Mouse (Mus musculus) mouse embryonic stem cell (cell line): ENCODE measurements around the gene Slc25a5.

Experiments used
- in situ Hi-C, 2 experiments: fragments of 300-500 bp; cut with MboI; formaldehyde crosslinking; loops; 1 replicate in 1 of 2; 3 replicates in 1 of 2; pipeline ENCODE4 v1.14.3; 2019 to 2020; ENCODE audit warnings: low sequenced_read_pairs in 2 of 2, low pct_unique_long_range_greater_than_20kb in 1 of 2, mixed read lengths in 1 of 2; ENCODE audit not compliant: unreplicated experiment in 1 of 2

Slc25a5 gene

DNA sequence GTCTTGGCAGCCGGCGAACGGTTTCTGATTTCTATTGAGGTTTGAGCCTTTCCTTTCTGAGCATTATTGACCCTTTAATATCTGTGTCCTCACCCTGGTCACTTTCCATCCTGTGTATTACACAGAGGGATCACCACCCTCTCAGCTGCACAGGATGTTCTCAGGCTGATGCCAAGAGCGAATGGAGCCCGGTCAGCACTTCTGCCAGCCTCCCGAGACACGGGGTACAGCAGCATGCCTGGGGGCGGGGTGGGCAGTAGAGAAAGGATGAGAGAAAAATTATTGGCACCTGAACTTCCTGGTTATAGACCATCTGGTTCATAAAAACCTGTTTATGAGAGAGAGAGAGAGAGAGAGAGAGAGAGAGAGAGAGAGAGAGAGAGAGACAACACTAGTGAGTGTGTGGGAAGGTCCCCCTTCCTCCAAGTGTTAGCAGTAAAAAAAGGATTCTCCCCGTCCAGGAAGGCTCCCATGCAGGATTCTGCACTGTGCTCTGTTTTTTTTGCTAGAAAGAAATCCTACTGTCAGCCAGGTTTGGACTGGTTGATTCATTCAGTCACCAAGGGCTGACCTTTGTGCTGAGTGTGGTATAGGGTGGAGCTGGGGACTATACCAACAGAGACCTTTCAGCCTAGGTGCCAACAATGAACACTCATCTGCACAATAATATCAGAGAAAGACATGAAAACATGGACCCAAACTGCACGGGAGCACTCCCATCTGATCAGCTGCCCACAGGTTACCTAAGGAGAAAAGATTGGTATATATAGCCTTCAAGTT, 28.7 kb downstream of the Slc25a5 start:
- in situ Hi-C loops = loop anchor here (5.0 to 10.0 kb wide), 2 partner anchors 67 to 69 kb away; no protein-coding TSS in a partner anchor

DNA sequence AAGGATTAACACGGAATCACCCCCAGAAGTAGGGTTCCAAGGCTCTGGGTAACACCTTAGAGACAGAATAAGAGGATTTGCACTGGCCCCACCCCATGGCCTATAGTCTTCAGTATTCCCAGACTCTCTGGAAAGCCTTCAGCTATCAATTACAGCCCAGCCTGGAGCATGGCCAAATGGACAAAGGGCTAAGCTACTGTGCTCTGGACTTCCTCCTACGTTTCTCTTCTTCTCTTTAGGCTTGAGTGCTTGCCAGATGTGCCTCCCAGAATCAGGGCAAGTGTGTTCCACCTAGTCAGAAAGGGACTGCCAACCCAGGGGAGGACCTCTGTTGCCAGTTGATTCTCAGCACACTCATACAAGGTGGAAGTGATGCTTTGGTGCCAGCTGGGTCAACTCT, 29.6 kb downstream of the Slc25a5 start:
- in situ Hi-C loops = loop anchor here in 1 of 2 experiments (10.0 kb wide), 1 partner anchor 70 kb away; no protein-coding TSS in a partner anchor

DNA sequence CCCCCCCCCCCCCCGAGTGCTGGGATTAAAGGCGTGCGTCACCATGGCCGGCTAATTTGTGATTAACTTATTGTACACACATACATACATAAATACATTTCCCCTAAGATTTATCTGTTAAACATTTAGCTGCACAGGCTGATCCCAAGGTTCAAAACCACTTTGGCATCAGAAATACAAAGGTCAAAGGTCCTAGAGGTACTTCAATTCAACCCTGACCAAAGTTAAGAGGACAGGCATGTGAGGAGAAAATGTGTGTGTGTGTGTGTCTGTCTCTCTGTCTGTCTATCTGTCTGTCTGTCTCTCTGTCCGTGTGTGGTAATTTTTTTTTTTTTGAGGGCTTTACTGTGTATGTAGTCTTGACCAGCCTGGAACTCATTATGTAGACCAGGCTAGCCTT, 31.4 kb downstream of the Slc25a5 start:
- in situ Hi-C loops = loop anchor here in 1 of 2 experiments (10.0 kb wide), 1 partner anchor 72 kb away; no protein-coding TSS in a partner anchor

DNA sequence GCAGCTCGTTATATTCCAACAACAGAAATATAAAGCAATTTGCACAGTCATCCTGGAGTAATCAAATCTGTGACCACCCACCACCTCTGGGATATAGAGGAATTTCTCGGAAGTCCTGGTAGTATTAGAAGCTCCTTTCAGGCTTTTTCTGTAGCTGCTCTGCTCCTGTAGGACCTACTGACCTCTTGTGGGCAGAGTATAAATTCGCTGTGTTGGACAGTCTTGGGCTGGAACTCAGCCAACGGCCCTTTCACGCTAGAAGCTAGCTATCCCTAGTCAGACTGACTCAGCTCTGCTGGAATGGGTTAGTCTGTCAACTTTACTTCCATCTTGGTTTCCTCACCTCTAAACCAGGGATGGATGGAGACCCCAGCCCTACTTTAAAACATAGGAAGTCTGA, 34.8 kb downstream of the Slc25a5 start:
- in situ Hi-C loops = loop anchor here in 1 of 2 experiments (5.0 kb wide), 1 partner anchor 52 kb away; no protein-coding TSS in a partner anchor

DNA sequence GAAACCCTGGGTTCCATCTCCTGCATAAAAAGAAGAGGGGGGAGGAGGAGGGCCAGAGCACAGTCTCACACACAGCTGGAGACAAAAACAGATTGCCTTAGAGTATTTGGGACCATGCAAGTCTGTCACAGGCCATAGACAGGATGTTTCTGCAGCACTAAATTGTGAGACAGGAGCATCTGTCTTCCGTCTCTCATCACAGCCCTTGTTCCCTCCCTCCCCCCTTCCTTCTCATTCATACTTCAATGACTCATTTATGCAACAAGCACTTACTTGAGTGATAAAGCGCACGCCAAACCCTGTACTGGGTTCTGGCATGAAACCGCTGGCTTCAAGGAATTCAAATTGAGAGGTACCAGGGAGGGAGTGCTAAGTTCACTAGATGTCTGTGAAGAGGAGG, 36.2 kb downstream of the Slc25a5 start:
- in situ Hi-C loops = loop anchor here in 1 of 2 experiments (5.0 kb wide), 1 partner anchor 51 kb away; no protein-coding TSS in a partner anchor

DNA sequence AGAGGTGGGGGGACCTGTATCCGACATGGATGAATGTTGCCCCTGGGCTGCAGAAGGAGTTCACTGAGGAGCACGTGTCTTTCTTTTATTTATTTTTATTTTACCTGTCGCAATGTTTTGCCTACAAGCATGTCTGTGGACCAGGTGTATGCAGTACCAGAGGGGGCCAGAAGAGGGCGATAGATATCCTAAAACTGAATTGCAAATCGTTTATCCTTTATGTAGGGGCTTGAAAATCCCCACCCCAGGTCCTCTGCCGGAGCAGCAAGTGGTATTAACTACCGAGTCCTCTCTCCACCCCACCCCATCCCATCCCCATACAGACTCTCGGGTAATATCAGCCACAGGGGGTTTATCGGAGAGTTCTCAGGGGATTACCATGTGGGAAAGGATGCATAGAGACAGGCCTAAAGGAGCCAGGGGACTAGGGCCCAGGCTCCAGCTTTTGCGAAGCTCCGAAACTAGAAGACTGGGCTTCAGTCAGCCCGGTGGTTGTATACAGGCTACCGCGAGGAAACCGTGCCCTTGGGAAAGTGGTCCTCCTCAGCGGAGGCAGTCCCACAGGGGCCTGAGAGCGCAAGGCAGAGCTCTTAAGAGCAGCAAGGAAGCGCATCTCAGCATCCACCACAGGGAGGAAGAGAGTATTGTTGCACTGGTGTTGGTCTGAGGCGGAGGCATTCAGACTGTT, 38.1 kb downstream of the Slc25a5 start:
- in situ Hi-C loops = loop anchor here in 1 of 2 experiments (5.0 kb wide), 1 partner anchor 49 kb away; no protein-coding TSS in a partner anchor

DNA sequence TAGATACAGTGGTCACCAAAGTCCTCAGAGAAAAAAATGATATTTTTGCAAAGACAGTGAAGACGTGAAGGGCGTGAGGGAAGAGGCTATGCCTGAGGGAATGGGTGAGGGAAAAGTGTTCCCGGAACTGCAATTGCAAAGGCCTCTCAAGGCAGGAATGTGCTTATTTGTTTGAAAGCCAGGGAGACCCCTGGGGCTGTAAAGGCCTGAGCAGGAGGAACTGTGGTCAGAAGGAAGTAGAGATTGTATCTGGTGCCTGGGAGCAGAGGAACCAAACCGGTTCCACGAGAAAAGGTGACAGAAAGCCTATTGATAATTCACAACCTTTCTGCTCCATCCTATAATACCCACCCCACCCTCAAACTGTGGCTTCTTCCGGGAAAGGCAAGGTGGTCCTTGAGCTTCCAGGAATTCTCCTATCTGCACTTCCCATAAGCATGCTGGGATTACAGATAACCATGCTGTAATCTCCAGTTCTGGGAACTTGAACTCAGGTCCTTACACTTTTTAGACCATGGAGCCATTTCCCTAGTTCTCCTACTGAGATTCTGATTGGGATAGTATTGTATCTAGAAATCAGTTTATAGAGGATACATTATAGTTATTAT, 41.7 kb downstream of the Slc25a5 start:
- in situ Hi-C loops = no loop called here

DNA sequence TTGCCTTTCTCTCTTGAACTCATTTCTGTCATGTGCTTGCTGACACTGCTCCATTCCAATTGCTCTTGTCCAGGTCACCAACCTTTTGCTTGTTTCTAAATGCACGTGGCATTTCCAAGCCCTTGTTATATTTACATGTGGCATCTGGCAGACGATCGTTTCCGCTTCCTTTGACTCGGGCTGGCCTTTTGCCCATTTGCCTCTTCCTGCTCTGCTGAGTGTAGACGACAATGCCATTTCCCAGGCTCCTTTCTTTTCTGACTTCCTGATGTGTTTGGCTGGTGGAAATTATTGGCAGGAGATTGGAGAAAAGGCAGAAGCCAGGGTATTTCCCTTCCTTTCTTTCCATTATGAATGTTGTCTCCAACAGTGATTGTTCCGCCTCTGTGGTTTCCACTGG, 43.9 kb downstream of the Slc25a5 start:
- in situ Hi-C loops = no loop called here

DNA sequence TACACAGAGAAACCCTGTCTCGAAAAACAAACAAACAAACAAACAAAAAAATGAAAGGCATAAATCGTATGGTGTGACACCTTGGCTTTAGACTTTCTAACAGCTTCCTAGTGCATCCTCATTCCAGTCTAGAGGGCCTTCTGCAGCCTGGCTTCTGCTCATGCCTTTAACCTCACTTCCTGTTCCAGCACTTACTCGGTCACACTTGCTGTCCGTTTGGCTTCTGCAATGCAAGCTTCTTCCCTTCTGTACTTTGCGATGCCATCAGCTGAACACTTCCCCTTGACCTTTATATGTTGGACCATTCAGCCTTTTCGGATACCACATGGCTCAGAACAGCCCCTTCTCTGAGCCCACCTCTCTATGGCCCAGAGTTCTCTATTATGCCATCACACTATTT, 46.2 kb downstream of the Slc25a5 start:
- in situ Hi-C loops = no loop called here

DNA sequence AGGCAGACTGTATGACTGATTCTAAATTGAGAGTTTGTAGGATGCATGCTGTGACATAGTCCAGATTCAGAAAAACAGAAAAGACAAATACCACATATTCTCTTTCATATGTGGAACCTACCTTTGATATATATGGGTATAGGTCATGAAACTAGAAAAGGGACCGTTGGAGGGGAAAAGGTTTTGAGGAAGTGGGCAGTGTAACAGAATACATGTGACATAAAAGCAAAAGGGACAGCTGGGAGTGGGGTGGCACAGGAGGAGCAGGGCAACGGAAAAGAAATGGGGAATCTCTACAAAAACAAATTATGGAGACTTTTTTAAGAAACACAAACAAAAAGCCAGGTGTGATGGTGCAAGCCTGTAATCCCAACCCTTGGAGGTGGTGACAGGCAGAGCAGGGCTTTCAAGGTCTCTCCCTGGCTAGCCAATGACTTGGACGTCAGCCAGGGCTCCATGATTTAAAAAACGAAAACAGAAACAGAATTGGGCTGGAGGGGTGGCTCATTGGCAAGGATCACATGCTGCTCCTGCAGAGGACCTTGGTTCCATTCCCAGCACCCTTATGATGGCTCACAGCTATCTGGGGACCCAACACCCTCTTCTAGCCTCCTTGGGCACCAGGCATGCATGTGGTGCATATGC, 48.0 kb downstream of the Slc25a5 start:
- in situ Hi-C loops = no loop called here

DNA sequence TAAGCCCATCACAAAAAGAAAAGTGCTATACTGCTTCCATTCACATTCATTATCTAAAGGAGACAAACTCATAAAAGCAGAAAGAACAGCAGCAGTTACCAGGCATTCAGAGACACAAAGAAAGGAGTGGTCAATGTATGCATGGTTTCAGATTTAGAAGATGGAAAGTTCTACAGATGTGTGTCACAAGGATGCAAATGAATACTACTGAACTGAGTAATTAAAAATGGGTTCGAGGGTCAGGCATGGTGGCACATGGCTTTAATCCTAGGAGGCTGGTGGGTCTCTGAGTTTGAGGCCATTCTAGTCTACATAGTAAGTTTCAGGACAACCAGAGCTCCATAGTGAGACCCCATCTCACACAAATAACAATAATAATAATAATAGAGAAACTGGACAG, 51.7 kb downstream of the Slc25a5 start:
- in situ Hi-C loops = no loop called here
